Mouse (Mus musculus): Measurements from ENCODE around the gene Rin3.

Rin3 gene

GRCm38 (mm10) chr12:102369488-102370235, 86.8 kb downstream of the Rin3 start:
- no peak for DNase-seq (ENCODE audit: low read depth, low spot score)

GRCm38 (mm10) chr12:102370931-102371500, 88.2 kb downstream of the Rin3 start:
- no peak for DNase-seq (ENCODE audit: low read depth, low spot score)

- DNase-seq (ENCODE audit: low read depth, low spot score) = no peak
These were observed 89.5 kb downstream of the Rin3 start for GRCm38 (mm10) chr12:102372322-102372721.

GRCm38 (mm10) chr12:102382180-102382579, 99.3 kb downstream of the Rin3 start:
- no peak for DNase-seq (ENCODE audit: low read depth, low spot score)

GRCm38 (mm10) chr12:102383288-102383687, 100.4 kb downstream of the Rin3 start:
- no peak for DNase-seq (ENCODE audit: low read depth, low spot score)

GRCm38 (mm10) chr12:102384819-102385218, 102.0 kb downstream of the Rin3 start:
- DNase-seq (ENCODE audit: low read depth, low spot score) = no peak

- peak; percentile 68 for DNase-seq (ENCODE audit: low read depth, low spot score)
These were observed 104.5 kb downstream of the Rin3 start for GRCm38 (mm10) chr12:102387219-102387917.

- DNase-seq (ENCODE audit: low read depth, low spot score) = no peak
These were observed 107.2 kb downstream of the Rin3 start for GRCm38 (mm10) chr12:102390042-102390441.

- no peak for DNase-seq (ENCODE audit: low read depth, low spot score)
These were observed 108.3 kb downstream of the Rin3 start for GRCm38 (mm10) chr12:102391109-102391508.

- DNase-seq (ENCODE audit: low read depth, low spot score) = no peak
These were observed 109.1 kb downstream of the Rin3 start for GRCm38 (mm10) chr12:102391982-102392381.

GRCm38 (mm10) chr12:102394496-102394895, 111.6 kb downstream of the Rin3 start:
- DNase-seq (ENCODE audit: low read depth, low spot score) = no peak

GRCm38 (mm10) chr12:102395537-102395936, 112.7 kb downstream of the Rin3 start:
- DNase-seq (ENCODE audit: low read depth, low spot score) = no peak

GRCm38 (mm10) chr12:102395998-102396991, 113.4 kb downstream of the Rin3 start:
- DNase-seq (ENCODE audit: low read depth, low spot score) = no peak

GRCm38 (mm10) chr12:102398588-102398987, 115.7 kb downstream of the Rin3 start:
- DNase-seq (ENCODE audit: low read depth, low spot score) = no peak

- no peak for DNase-seq (ENCODE audit: low read depth, low spot score)
These were observed 130.3 kb downstream of the Rin3 start for GRCm38 (mm10) chr12:102413171-102413570.

- no peak for DNase-seq (ENCODE audit: low read depth, low spot score)
These were observed 131.8 kb downstream of the Rin3 start for GRCm38 (mm10) chr12:102414686-102415085.

GRCm38 (mm10) chr12:102416391-102416837, 133.6 kb downstream of the Rin3 start:
- peak; percentile 54 for DNase-seq (ENCODE audit: low read depth, low spot score)

GRCm38 (mm10) chr12:102416955-102417510, 134.2 kb downstream of the Rin3 start:
- DNase-seq (ENCODE audit: low read depth, low spot score) = no peak

GRCm38 (mm10) chr12:102417701-102418100, 134.9 kb downstream of the Rin3 start:
- DNase-seq (ENCODE audit: low read depth, low spot score) = no peak

- DNase-seq (ENCODE audit: low read depth, low spot score) = no peak
These were observed 136.7 kb downstream of the Rin3 start for GRCm38 (mm10) chr12:102419544-102419943.

All from skeletal muscle tissue, adult 2 months (tissue).